Mouse (Mus musculus) kidney, postnatal 0 days (tissue): Measurements from ENCODE around the gene Olfr231. TPM values are rescaled to one million over a fixed set of nuclear protein-coding genes. Genes with fewer than 3 reads are reported as not detected.

Experiments
- ATAC-seq: fragments of 200-750 bp; cut with Nextera tagmentation; replicated peaks from 2 replicates; pipeline ENCODE4 v1.8.0; 2017; ENCODE audit warnings: low read depth, moderate number of reproducible peaks, moderate TSS enrichment, moderate library complexity; ENCODE audit not compliant: low FRiP score
- DNase-seq: peaks from one replicate; pipeline ENCODE4 v3.0.0-alpha.2; 2016; ENCODE audit warnings: low spot score
- H3K27ac ChIP-seq: fragments of 300-500 bp; sonication (generic); 2 replicates; pipeline ENCODE4 v1.5.1; 2014; ENCODE audit warnings: mild to moderate bottlenecking
- H3K27me3 ChIP-seq: fragments of 300-500 bp; sonication (generic); 2 replicates; pipeline ENCODE4 v1.6.1; 2014; ENCODE audit warnings: low read length, mixed read lengths; ENCODE audit not compliant: insufficient read depth
- H3K36me3 ChIP-seq: fragments of 300-500 bp; sonication (generic); 2 replicates; pipeline ENCODE4 v1.6.1; 2014; ENCODE audit warnings: low read length, mixed read lengths; ENCODE audit not compliant: insufficient read depth
- H3K4me1 ChIP-seq: fragments of 300-500 bp; sonication (generic); replicated peaks from 2 replicates; pipeline ENCODE4 v1.6.1; 2014; ENCODE audit warnings: antibody characterized with exemption, low read length, mixed read lengths; ENCODE audit not compliant: insufficient read depth
- H3K4me2 ChIP-seq: fragments of 300-500 bp; sonication (generic); 2 replicates; pipeline ENCODE4 v1.6.1; 2014; ENCODE audit warnings: mild to moderate bottlenecking, low read length, moderate library complexity, mixed read lengths
- H3K4me3 ChIP-seq: fragments of 300-500 bp; sonication (generic); replicated peaks from 2 replicates; pipeline ENCODE4 v1.5.1; 2014; ENCODE audit warnings: low read depth, low read length
- H3K9ac ChIP-seq: fragments of 300-500 bp; sonication (generic); 2 replicates; pipeline ENCODE4 v1.6.1; 2014; ENCODE audit warnings: low read depth, low read length
- H3K9me3 ChIP-seq: fragments of 300-500 bp; sonication (generic); replicated peaks from 2 replicates; pipeline ENCODE4 v1.6.1; 2016; ENCODE audit warnings: low read length, inconsistent platforms, mixed read lengths
- CTCF ChIP-seq: IDR thresholded peaks from 2 replicates; pipeline ENCODE4 v1.5.1; 2016; ENCODE audit warnings: antibody characterized with exemption, low read depth, mild to moderate bottlenecking, moderate library complexity
- WGBS: fragments of 180-500 bp; shearing (Covaris S2); extraction: QIAGEN DNeasy Blood & Tissue Kit; methylation state at CpG from one replicate; pipeline ENCODE4 v1.1.7; 2014; 5-methylcytosine and 5-hydroxymethylcytosine counted together
- polyA plus RNA-seq: library from polyadenylated mRNA; unstranded; fragments of >200 nt; fragmentation: Nextera tagmentation; extraction: Ambion mirVana; gene quantifications from 2 replicates; pipeline ENCODE4 v1.2.1, GENCODE M21; 2015

Gene Olfr231
- polyA plus RNA-seq, 1 experiment from 2014 or later: not detected

DNA sequence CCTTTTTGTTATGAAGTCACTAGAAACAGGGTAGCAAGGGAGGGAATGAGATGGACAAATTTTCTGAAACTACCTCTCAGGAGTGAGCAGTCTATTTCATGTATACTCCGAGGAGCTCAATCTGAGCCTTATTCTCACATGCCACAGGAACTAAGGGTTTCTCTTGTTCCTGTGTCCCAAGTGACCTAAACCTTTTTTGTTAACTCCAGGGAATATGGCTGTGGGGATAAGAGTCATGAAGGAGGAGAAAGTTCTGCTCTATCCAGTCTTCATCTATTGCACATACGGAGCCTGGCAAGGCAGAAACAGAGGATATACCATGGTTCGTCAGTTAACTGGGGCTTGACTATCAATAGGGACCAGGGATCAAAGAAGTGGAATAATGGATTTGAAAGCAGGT is 54.7 kb downstream of the Olfr231 start, which contains the start of gene Olfr430:
Gene Olfr430 (plus strand): TSS at position 301 of the 400 bp plus-strand sequence.
- DNase-seq (no peak), ATAC-seq (no peak)
- Histone ChIP-seq H3K9me3 (no peaks in the 10 kb centered on the region), H3K4me1 (no peaks in the 10 kb centered on the region), H3K36me3 (no peaks in the 10 kb centered on the region), H3K4me3 (no peak within 1 kb of the TSS), H3K9ac (no peak within 1 kb of the TSS), H3K27me3 (no peaks in the 10 kb centered on the region), H3K4me2 (no peak within 1 kb of the TSS), H3K27ac (no peak within 1 kb of the TSS)
- no peak for TF ChIP-seq CTCF
- 90% methylated on average over 3 of the region's 3 CpGs for WGBS

Other genes with a start within 250 kb of the Olfr231 start
- 1.4 and 1.9 TPM in 2 replicates for gene Ifi211, start 208.1 kb downstream of the Olfr231 start, polyA plus RNA-seq
- 13.5 and 15.9 TPM in 2 replicates for gene Mndal, start 178.7 kb downstream of the Olfr231 start, polyA plus RNA-seq
- 7.7 TPM in 2 replicates for gene Ifi203, start 178.5 kb downstream of the Olfr231 start, polyA plus RNA-seq
- not detected in 2 replicates for gene Ifi202b, start 138.4 kb downstream of the Olfr231 start, polyA plus RNA-seq
- 0.24 and 0.48 TPM in 2 replicates for gene Ifi205, start 89.4 kb downstream of the Olfr231 start, polyA plus RNA-seq
- gene Olfr433, start 80.5 kb downstream of the Olfr231 start, polyA plus RNA-seq: not detected in 2 replicates
- gene Olfr432, start 72.0 kb downstream of the Olfr231 start, polyA plus RNA-seq: not detected in 2 replicates
- not detected in 2 replicates for gene Olfr430, start 54.6 kb downstream of the Olfr231 start, polyA plus RNA-seq
- not detected in 2 replicates for gene Olfr429, start 36.8 kb downstream of the Olfr231 start, polyA plus RNA-seq
- not detected in 2 replicates for gene Olfr427, start 24.3 kb downstream of the Olfr231 start, polyA plus RNA-seq
- not detected in 2 replicates for gene Olfr424, start 10.4 kb upstream of the Olfr231 start, polyA plus RNA-seq
- not detected in 2 replicates for gene Olfr420, start 34.5 kb upstream of the Olfr231 start, polyA plus RNA-seq
- gene Spta1, start 51.6 kb upstream of the Olfr231 start, polyA plus RNA-seq: 0.08 and 0.12 TPM in 2 replicates
- gene Olfr419, start 130.9 kb upstream of the Olfr231 start, polyA plus RNA-seq: not detected in 2 replicates
- gene Mptx1, start 209.4 kb upstream of the Olfr231 start, polyA plus RNA-seq: not detected in 2 replicates
- not detected in 2 replicates for gene Olfr417, start 244.0 kb upstream of the Olfr231 start, polyA plus RNA-seq